Mouse (Mus musculus): ENCODE data around the gene Gpd1.

DNA sequence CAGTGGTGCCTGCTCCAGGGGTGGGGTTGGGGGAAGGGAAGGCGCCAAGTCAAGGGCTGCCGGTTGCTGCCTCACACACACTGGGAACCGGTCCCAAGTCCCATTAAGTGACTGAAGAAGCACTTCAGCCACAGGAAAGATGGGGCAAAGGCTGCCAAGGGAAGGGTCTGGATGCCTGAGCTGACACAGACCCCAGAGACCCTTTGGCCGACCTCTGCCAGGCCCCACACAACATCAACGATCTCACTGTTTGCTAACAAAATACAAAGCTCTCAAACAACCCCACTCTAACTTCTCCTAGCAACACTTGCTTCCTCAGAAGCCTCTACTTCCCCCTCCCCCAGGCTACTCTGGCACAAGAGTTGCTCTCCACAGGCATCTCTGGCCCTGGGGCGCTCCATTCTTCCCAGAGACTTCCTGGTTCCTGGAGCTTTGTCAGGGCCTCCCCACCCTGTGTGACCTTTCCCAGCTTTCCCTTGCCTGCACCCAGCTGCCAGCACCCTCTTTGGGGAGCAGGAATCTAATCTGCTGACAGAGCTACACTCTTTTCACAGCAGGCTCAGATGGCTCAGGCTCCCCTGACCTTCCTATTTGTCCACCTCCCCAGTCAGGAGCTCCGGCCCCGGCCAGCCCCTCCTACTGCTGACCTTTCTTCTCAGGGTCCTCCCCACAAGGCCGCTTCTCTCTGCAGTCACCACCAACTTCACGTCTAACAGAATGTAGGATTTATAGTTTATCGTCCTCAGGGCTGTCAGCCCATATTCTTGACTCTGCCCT is 6.4 kb downstream of the Gpd1 start:
- TF ChIP-seq CTCF (IDR thresholded peaks at IDR 0.05; ENCODE audit: low read depth) (no peak), EP300 (optimal IDR thresholded peaks at IDR 0.05) (no peak)
